Mouse (Mus musculus): ENCODE measurements around the gene Calhm4.
"Not testable (repeated sequence)": the region's sequence is repeated elsewhere in the genome, so short reads cannot be mapped to it uniquely, and the experiment has no call there.

Gene Calhm4

GRCm38 (mm10) chr10:34044210-34044609 lies at the start of gene Calhm4:
Gene Calhm4, minus strand, starts transcription at chr10:34044310.
- no peak for DNase-seq (ENCODE audit: low spot score)

DNA sequence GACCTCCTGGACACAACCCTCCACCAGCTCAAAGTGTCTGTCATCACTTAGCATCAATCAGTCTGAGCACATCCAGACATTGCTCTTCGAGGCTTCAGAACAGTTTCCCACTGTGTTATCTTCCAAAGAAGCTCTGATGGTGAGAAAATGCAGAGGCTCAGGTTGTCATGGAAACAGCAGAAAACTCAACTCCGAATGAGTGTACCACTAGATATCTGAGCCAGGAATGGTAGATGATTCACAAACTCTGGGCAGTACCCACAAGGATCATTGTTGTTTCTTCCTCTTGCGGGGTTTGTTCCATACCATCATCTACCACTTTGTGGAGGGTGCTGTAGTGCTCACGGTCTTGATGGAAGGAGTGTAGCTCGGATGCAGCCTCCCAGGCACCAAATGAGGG lies 47.8 kb upstream of the Calhm4 start:
- DNase-seq (ENCODE audit: low spot score), result peak; percentile 11

DNA sequence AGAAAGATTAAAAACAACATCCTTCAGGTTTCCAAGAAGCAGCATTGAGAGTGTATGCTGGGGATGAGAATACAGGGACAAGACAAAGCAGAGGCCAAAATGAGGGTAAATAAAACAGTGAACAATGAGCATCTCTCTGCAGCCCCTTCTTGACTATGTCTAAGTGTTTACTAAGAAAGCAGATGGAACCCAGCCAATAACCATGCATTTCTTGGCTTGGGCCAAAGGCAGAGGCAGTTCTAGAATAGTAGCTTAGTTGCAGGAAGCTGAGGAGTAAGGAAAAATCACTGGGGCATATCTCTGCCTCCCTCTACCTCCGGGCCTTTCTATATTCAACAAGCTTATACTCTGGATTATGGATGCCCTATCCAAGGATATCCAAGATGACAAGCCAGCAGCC lies 46.4 kb upstream of the Calhm4 start:
- no peak for DNase-seq (ENCODE audit: low spot score)

GRCm38 (mm10) chr10:34089517-34089916 lies 45.4 kb upstream of the Calhm4 start:
- DNase-seq (ENCODE audit: low spot score), result no peak

DNA sequence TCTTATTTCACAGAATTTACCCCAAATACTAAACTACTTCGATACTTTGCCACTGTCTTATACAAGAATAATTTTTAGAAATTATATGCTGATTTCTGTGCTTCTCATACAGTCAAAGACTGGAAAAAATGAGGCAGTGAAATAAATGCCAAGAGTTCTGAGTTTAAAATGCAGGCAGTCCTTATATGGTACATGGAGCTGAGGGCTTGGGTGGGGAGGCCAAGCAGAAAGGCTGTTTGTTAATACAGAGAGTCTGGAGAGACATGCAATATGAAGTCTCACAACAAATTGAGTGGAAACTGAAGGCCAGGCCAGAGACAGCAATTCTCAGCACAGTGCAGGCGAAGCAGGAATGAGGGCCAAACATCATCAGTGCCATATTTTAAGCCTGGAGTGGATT lies 44.4 kb upstream of the Calhm4 start:
- DNase-seq (ENCODE audit: low spot score), result no peak

GRCm38 (mm10) chr10:34086514-34086913 lies 42.4 kb upstream of the Calhm4 start:
- no peak for DNase-seq (ENCODE audit: low spot score)

DNA sequence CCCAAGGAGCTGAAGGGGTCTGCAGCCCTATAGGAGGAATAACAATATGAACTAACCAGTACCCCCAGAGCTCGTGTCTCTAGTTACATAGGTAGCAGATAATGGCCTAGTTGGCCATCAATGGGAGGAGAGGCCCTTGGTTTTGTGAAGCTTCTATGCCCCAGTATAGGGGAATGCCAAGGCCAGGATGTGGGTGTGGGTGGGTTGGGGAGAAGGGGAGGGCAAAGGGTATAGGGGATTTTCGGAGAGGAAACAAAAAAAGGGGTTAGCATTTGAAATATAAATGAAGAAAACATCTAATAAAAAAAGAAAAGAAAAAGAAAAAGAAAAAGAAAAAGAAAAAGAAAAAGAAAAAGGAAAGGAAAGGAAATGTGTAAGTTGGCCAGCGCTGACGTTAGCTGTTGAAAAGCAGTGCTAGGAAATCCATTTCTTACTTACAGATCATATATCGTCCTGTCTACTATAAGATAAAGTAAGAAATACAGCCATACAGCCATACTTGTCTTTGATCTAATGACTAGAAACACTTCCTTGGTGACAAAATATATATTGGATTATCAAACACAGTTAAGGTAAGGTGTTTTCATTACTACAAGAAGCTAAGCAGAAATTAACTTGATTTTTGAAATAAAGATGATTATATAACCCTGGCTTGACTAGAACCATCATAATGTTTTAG lies 30.6 kb upstream of the Calhm4 start:
- no peak for DNase-seq (ENCODE audit: low spot score)

GRCm38 (mm10) chr10:34071650-34072049 lies 27.5 kb upstream of the Calhm4 start:
- no peak for DNase-seq (ENCODE audit: low spot score)

DNA sequence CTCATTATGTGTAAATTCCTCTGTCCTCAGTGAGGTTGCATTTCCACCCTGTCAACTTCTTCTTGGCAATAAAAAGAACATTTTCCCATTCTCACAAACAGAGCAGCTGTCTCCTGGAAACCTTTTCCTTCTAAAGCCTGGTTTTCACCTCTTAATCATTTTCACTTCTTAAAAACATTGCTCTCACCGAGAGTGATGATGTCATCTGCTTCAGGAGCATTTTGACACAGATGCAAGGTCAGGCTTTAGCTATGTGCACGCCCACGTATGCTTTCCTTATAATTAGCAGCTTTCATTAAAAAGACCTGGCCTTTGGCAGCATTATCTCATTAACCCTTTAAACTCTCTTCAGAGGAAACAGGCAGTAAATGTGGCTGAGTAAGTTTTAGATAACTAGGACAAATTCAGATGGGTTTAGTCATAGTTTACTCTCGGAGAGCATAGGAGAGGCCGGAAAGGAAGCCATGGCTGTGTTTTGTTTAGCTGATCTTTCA lies 26.9 kb upstream of the Calhm4 start:
- DNase-seq (ENCODE audit: low spot score), result peak; percentile 8

DNA sequence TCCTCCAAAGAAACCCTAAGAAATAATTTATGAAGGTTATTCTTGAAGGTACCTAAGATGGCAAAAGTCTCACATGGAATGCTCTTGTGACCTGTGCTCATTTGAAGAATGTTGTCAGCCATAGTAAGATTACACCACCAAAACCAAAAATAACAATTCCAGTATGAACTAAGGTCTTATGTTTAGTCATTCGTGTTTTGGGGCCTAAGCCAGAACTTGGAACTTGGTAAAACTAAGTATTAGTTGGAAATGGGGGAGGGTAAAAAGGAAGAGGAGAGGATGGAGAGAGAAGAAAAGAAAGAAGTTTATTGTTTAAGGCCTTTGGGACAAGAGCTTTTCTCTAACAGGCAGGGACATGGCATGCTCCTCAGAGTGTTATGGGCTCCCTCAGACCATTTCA lies 25.5 kb upstream of the Calhm4 start:
- DNase-seq (ENCODE audit: low spot score), result no peak

DNA sequence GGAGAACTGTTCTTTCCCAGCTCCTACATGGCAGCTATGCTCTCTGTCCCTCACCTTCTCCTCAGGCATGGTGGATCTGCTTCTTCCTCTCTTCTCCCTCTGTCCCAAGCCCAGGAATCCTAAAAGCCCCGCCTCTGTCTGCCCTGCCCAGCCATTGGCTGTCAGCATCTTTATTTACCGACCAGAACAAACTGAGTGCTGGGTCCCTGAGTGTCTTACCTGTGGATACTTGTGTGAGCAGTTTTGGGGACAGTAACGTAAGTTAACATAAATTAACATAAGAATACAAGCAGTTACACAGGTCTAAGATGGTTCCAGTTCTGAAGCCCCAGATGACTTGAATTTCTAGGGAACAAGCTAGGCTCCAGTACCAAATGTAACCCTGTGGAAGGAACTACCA lies 22.5 kb upstream of the Calhm4 start:
- no peak for DNase-seq (ENCODE audit: low spot score)

- DNase-seq (ENCODE audit: low spot score), result no peak
These were observed 9.9 kb upstream of the Calhm4 start for GRCm38 (mm10) chr10:34053987-34054386.

DNA sequence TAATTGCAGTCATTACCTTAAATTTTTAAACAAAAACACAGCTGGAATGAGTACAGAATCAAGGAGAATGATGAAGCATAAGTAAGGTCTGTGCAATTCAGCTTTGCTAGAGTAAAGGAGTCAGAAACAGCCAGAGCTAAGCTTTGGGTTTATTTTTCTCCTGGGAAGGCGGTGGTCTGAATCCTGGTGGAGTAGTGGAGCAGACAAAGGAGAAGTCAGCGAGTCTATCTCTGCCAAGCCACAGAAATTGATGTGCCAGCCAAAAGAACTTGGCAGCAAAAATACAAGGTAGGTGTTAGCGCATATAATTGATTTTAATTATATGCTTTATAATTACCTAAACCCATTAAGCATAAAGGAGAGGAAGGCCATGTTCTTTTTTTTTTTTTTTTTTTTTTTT lies 6.7 kb downstream of the Calhm4 start, which contains the start of gene Trappc3l:
Gene Trappc3l, plus strand, starts transcription at position 197 of the 400 bp plus-strand sequence.
- DNase-seq (ENCODE audit: low spot score), result no peak

GRCm38 (mm10) chr10:34036587-34036986 lies 7.5 kb downstream of the Calhm4 start:
- peak; percentile 75 for DNase-seq (ENCODE audit: low spot score)

DNA sequence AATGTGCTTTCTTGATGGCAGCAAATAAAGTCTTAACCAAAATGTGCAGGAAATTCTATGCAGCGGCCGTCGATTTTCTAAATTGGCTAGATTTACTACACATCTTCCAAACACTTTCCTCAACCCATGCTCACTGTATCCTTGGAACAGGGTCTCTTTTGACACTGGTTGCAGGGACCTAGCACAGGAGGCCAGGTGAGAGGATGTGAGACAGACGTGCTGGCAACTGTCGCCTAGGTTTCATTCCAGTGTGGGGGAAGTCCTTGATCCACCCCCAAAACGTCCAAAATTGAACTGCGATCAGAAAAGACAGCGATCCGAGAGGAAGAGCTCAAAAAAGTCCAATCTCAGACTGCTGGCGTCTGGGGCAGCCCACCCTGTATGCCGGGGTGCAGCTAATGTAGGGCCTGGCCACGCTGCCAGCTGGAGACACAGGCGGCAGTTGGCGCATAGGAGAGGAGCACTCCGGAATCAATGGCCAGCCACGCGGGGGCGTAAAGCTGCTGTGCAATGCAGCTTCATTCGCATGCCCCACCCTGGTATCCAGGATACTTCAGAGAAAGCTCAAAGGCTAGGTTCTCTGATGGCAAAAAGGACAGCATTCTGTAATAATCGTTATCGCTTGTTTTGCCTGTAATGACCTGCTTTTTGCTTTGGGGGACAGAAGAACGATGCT lies 10.3 kb downstream of the Calhm4 start:
- DNase-seq (ENCODE audit: low spot score), result peak; percentile 93

DNA sequence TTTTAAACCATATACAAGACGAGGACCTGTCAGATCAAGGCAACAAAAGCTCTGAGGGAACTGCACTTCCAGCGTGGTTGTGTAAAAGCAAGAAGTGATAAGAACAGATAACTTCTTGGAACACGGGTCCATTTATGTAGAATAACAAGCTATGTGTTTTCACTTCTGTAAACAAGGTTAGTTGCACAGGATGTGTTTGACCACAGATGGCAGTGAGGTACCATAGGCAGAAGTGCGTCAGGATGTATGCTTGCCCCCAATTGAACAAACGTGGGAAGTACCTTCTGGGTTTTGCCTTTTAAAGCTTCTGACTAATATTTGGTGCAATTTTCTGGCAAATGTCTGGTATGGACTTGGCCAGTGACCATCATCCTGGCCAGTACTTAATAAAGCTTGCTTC lies 13.8 kb downstream of the Calhm4 start:
- DNase-seq (ENCODE audit: low spot score), result no peak

DNA sequence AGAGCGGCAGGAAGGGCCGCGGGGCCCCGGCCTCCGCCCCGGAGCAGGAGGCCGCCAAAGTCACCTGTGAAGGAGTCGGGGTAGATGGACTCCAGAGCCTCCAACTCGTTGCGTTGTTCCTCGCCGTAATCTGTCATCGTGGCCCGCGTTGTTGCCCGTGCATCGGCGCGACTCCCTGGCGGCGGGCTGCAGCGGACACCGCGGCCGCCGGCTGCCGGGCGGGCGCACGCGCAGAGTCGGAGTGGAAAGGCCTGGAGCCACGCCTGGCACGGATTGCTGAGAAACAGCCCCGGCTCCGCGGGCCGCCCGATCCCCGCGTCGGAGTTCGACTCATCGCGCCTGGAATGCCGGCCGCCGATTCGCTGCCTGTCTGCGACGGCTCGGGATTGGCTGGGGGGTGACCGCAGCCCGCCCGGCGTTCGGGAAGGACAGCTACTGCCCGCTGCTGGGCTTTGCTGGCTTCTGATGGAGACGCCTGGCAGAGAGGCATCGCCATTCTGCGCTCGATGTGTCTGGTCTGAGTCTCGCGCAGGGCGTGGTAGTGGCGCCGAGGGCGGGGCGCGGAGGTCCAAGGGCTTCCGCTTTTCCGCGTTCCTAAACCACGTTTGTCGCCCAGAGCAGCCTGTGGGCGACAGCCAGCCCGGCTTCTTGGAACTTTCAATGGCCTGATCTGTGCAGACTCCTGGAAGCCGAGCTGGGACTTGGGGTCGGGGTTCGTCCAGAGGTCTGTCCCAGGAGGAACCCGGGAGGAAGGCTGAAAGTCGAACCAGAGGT lies 24.6 kb downstream of the Calhm4 start, which contains the start of gene Rwdd1:
Gene Rwdd1, minus strand, starts transcription at position 323 of the 774 bp plus-strand sequence.
- DNase-seq (ENCODE audit: low spot score), result peak; percentile 98

DNA sequence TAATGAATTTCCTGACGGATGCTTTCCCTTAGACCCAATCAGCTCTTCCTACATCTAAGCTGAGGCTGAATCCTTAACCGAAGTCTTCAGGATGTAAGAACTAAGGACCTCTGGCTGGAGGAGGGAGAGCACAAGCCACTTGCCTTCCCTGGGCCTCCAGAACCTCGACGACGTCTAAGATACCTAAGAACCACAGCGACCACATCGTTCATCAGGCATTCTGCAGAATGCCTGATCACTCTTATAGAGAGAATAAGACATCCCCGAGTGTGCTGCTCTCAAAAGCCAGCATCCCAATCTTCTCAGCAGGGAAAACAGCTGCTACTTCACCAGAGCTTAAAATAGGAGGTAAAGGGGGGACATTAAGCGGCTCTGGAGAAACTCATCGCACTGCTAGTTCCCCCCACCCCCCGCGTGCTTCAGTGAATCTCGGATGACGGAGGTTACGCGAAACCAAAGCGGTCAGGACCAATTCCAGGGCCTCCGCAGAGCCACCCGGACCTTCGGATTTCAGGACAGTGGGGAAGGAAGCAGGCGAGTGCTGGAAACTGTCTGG lies 25.3 kb downstream of the Calhm4 start:
- DNase-seq (ENCODE audit: low spot score), result peak; percentile 29

DNA sequence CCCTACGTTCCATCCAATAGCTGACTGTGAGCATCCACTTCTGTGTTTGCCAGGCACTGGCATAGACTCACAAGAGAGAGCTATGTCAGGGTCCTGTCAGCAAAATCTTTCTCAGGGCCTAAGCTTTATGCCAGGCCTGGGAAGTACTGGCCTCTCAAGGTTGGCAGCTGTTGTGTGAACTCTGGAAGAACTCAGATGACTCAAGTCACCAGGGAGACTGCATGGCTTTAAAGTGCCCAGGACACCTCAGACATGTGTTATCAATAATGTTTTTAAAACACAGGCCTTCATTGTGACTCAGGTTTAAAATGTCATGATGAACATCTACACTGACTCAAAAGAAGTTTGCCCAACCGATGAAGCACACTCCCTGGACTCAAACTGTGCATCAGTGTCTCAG lies 30.9 kb downstream of the Calhm4 start:
- DNase-seq (ENCODE audit: low spot score), result no peak

GRCm38 (mm10) chr10:34012581-34012980 lies 31.5 kb downstream of the Calhm4 start:
- no peak for DNase-seq (ENCODE audit: low spot score)

- DNase-seq (ENCODE audit: low spot score), result no peak
These were observed 45.7 kb downstream of the Calhm4 start for GRCm38 (mm10) chr10:33998397-33998796.

DNA sequence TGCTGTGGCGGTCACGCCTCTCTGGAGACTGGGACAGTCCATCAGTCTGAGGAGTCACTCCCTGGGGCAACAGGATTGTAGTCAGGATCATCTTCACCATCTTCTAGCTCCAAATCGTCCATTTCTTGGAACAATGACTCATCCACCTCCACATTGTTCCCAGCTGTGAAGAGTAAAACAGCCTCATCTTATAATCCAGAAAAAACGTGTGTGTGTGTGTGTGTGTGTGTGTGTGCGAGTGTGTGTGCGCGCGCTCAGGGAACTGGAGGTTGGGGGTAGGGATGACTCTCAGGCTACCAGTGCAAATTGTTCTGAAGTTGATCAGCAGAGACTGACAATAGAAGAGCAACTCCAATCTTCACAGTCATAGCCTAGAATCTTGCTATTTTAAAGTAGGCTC lies 47.4 kb downstream of the Calhm4 start:
- DNase-seq (ENCODE audit: low spot score), result not testable (repeated sequence)
